Mouse (Mus musculus) embryo, embryonic 11 days (tissue): Measurements from ENCODE around the gene Ankrd10.
"Not testable (repeated sequence)": the region's sequence is repeated elsewhere in the genome, so short reads cannot be mapped to it uniquely, and the experiment has no call there.

Source experiments
- DNase-seq: peaks from one replicate; pipeline ENCODE4 v3.0.0-alpha.2; 2015

The Ankrd10 gene

GRCm38 (mm10) chr8:11635611-11636081 is at the start of gene Ankrd10:
Gene Ankrd10 (minus strand): TSS chr8:11635757.
- peak; percentile 99 for DNase-seq

GRCm38 (mm10) chr8:11684558-11684957 is 49.0 kb upstream of the Ankrd10 start:
- DNase-seq, result no peak

GRCm38 (mm10) chr8:11668308-11668707 is 32.8 kb upstream of the Ankrd10 start:
- DNase-seq, result no peak

- not testable (repeated sequence) for DNase-seq
Measured at GRCm38 (mm10) chr8:11666023-11666716, 30.6 kb upstream of the Ankrd10 start.

- no peak for DNase-seq
Measured at GRCm38 (mm10) chr8:11661969-11662368, 26.4 kb upstream of the Ankrd10 start.

- no peak for DNase-seq
Measured at GRCm38 (mm10) chr8:11650021-11650420, 14.5 kb upstream of the Ankrd10 start.

- no peak for DNase-seq
Measured at GRCm38 (mm10) chr8:11643123-11643522, 7.6 kb upstream of the Ankrd10 start.

GRCm38 (mm10) chr8:11640606-11641005 is 5.0 kb upstream of the Ankrd10 start:
- no peak for DNase-seq

GRCm38 (mm10) chr8:11637531-11637930 is 2.0 kb upstream of the Ankrd10 start:
- DNase-seq, result no peak

GRCm38 (mm10) chr8:11636324-11637057 is 934 bp upstream of the Ankrd10 start:
- peak; percentile 91 for DNase-seq

- DNase-seq, result peak; percentile 97
Measured at GRCm38 (mm10) chr8:11635012-11635577, 462 bp downstream of the Ankrd10 start.

GRCm38 (mm10) chr8:11634331-11635011 is 1.1 kb downstream of the Ankrd10 start:
- no peak for DNase-seq

- no peak for DNase-seq
Measured at GRCm38 (mm10) chr8:11633414-11633813, 2.1 kb downstream of the Ankrd10 start.

- no peak for DNase-seq
Measured at GRCm38 (mm10) chr8:11632406-11632805, 3.2 kb downstream of the Ankrd10 start.

- no peak for DNase-seq
Measured at GRCm38 (mm10) chr8:11629206-11629605, 6.4 kb downstream of the Ankrd10 start.

GRCm38 (mm10) chr8:11628506-11629132 is 6.9 kb downstream of the Ankrd10 start:
- no peak for DNase-seq

- no peak for DNase-seq
Measured at GRCm38 (mm10) chr8:11627717-11628116, 7.8 kb downstream of the Ankrd10 start.

GRCm38 (mm10) chr8:11625084-11625483 is 10.5 kb downstream of the Ankrd10 start:
- no peak for DNase-seq

GRCm38 (mm10) chr8:11619091-11619490 is 16.5 kb downstream of the Ankrd10 start:
- no peak for DNase-seq

GRCm38 (mm10) chr8:11618063-11618462 is 17.5 kb downstream of the Ankrd10 start:
- DNase-seq, result no peak

GRCm38 (mm10) chr8:11616294-11616693 is 19.3 kb downstream of the Ankrd10 start:
- peak; percentile 59 for DNase-seq

GRCm38 (mm10) chr8:11614126-11614835 is 21.3 kb downstream of the Ankrd10 start:
- no peak for DNase-seq
